Mouse (Mus musculus): ENCODE results near the gene Hoxb8. TPM values are rescaled to one million over a fixed set of nuclear protein-coding genes. Genes with fewer than 3 reads are reported as not detected.

Hoxb8 gene
- polyA plus RNA-seq, 1 experiment from 2014 or later: not detected

GRCm38 (mm10) chr11:96270996-96271540, 10.6 kb upstream of the Hoxb8 start, which contains the start of gene Hoxb9:
Hoxb9 (plus strand) TSS chr11:96271457.
- Histone ChIP-seq H3K4me2 (replicated peaks) (peak within 1 kb of the TSS; percentile 31), H3K4me3 (replicated peaks) (peak within 1 kb of the TSS; percentile 22), H3K9ac (no peak within 1 kb of the TSS), H3K4me1 (peaks cover 20% of the 10 kb centered on the region), H3K36me3 (no peaks in the 10 kb centered on the region), H3K27ac (replicated peaks) (no peak within 1 kb of the TSS), H3K27me3 (peaks cover 98% of the 10 kb centered on the region), H3K9me3 (replicated peaks) (no peaks in the 10 kb centered on the region)
- WGBS: 1% methylated on average over 40 of the region's 40 CpGs
- ATAC-seq (ENCODE audit: insufficient number of reproducible peaks, low FRiP score, low TSS enrichment, low read depth): no peak

GRCm38 (mm10) chr11:96271541-96272011, 10.1 kb upstream of the Hoxb8 start:
- Histone ChIP-seq H3K9ac (no peak overlapping the region), H3K4me3 (replicated peaks) (peak overlapping the region; percentile 22)

GRCm38 (mm10) chr11:96272024-96272921, 9.4 kb upstream of the Hoxb8 start:
- H3K4me1 ChIP-seq: peaks cover 20% of the 10 kb centered on the region
- H3K4me3 ChIP-seq (replicated peaks): peak overlapping the region; percentile 22
- peak overlapping the region; percentile 30; the same call in 1 of the 2 replicates for H3K4me2 ChIP-seq (replicated peaks)
- no peak for ATAC-seq (ENCODE audit: insufficient number of reproducible peaks, low FRiP score, low TSS enrichment, low read depth)
- H3K27me3 ChIP-seq: peaks cover 98% of the 10 kb centered on the region
- no peak overlapping the region for H3K9ac ChIP-seq
- no peak overlapping the region for H3K27ac ChIP-seq (replicated peaks)
- WGBS: under 1% methylated on average over 58 of the region's 58 CpGs
- H3K36me3 ChIP-seq: no peaks in the 10 kb centered on the region
- H3K9me3 ChIP-seq (replicated peaks): no peaks in the 10 kb centered on the region

More at GRCm38 (mm10) chr11:96271541-96272011, 10.1 kb upstream of the Hoxb8 start:
- Histone ChIP-seq H3K4me1 (peaks cover 20% of the 10 kb centered on the region), H3K36me3 (no peaks in the 10 kb centered on the region), H3K27me3 (peaks cover 98% of the 10 kb centered on the region), H3K4me2 (replicated peaks) (peak overlapping the region; percentile 31), H3K27ac (replicated peaks) (no peak overlapping the region), H3K9me3 (replicated peaks) (no peaks in the 10 kb centered on the region)
- WGBS: under 1% methylated on average over 52 of the region's 52 CpGs
- ATAC-seq (ENCODE audit: insufficient number of reproducible peaks, low FRiP score, low TSS enrichment, low read depth): no peak

DNA sequence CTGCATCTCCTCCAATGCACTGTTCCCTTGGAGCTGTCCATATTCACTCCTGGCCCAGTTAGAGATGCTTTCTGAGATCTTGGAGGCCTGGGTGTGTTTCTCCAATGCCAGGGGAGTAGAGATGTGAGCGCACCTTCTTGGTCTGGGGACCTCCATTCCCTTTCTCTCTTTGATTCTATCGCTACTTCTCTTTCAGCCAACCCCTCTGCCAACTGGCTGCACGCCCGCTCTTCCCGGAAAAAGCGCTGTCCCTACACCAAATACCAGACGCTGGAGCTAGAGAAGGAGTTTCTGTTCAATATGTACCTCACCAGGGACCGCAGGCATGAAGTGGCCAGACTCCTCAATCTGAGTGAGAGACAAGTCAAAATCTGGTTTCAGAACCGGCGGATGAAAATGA, 7.3 kb upstream of the Hoxb8 start:
- no peak for ATAC-seq (ENCODE audit: insufficient number of reproducible peaks, low FRiP score, low TSS enrichment, low read depth)
- H3K27me3 ChIP-seq: peaks cover 100% of the 10 kb centered on the region
- peaks cover 20% of the 10 kb centered on the region for H3K4me1 ChIP-seq
- H3K4me2 ChIP-seq (replicated peaks): no peak overlapping the region
- no peaks in the 10 kb centered on the region for H3K9me3 ChIP-seq (replicated peaks)
- 4% methylated on average over 10 of the region's 10 CpGs for WGBS
- H3K27ac ChIP-seq (replicated peaks): no peak overlapping the region
- no peak overlapping the region for H3K4me3 ChIP-seq (replicated peaks)
- H3K9ac ChIP-seq: no peak overlapping the region
- H3K36me3 ChIP-seq: no peaks in the 10 kb centered on the region

GRCm38 (mm10) chr11:96275896-96276295, 5.8 kb upstream of the Hoxb8 start:
- ATAC-seq (ENCODE audit: insufficient number of reproducible peaks, low FRiP score, low TSS enrichment, low read depth): no peak
- Histone ChIP-seq H3K9me3 (replicated peaks) (no peaks in the 10 kb centered on the region), H3K36me3 (no peaks in the 10 kb centered on the region), H3K27ac (replicated peaks) (no peak overlapping the region), H3K27me3 (peaks cover 100% of the 10 kb centered on the region), H3K4me2 (replicated peaks) (no peak overlapping the region), H3K4me3 (replicated peaks) (no peak overlapping the region), H3K4me1 (peaks cover 15% of the 10 kb centered on the region), H3K9ac (no peak overlapping the region)
- WGBS: 7% methylated on average over 4 of the region's 4 CpGs

DNA sequence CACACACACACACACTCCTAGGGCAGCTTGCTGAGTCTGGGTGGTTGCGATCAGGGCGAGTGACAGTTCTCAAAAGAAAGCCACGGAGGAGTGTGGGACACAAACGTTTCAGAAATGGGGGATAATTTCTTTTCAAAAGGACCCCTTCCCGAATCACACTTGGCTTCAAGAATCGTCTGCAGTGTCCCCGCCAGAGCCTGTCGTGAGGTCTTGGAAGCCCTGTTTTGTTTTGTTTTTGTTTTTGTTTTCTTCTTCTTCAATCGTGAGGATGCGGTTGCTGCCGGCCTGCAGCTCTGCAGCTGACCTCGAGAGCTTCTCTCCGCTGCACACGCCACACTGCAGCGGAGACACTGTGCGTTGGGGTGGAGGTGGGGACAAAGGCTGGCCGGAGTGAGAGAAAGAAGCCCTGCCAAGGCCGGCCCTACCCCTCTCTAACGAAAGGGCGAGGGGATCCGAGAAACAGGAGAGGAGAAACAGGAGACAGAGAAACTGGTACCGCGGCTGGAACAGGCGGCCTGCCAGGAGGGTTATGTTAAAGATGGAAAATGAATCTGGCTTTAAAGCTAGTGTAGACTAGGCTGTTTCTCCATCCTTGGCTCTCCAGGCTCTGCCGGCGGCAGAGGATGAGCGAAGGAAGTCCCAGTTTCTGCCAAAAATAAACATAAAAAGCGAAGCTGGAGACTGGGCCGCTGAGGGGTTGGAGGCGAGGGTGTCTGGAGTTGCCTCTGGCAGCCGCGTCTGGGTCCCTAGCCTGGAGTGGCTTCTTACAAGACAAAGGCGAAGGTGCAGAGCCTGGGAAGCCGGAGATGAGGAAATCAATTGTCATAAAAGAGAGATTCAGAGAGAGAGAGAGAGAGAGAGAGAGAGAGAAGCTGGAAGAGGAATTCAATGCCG, 4.3 kb upstream of the Hoxb8 start:
- Histone ChIP-seq H3K9ac (no peak overlapping the region), H3K27me3 (peaks cover 99% of the 10 kb centered on the region), H3K4me2 (replicated peaks) (no peak overlapping the region), H3K4me1 (peaks cover 1% of the 10 kb centered on the region), H3K36me3 (no peaks in the 10 kb centered on the region), H3K27ac (replicated peaks) (no peak overlapping the region), H3K4me3 (replicated peaks) (no peak overlapping the region), H3K9me3 (replicated peaks) (no peaks in the 10 kb centered on the region)
- WGBS: 2% methylated on average over 35 of the region's 35 CpGs
- no peak for ATAC-seq (ENCODE audit: insufficient number of reproducible peaks, low FRiP score, low TSS enrichment, low read depth)

DNA sequence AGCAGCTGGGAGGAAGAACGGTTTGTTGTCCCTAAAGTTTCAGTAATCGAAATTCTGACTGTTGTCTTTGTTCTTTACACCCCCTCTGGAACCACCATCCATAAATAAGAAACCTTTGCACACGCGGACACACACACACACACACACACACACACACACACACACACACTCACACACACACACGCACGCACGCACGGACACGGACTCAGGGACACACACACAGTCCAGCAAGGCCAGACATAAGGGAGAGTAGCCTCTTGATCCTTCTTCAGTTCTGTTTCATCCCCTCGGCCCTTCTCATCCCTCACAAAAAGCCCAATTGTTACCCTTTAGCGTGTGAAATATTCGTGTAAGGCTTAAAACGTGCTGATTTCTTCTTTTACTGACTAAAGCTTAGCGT, 3.4 kb upstream of the Hoxb8 start:
- Histone ChIP-seq H3K4me3 (replicated peaks) (no peak overlapping the region), H3K9me3 (replicated peaks) (no peaks in the 10 kb centered on the region), H3K4me2 (replicated peaks) (no peak overlapping the region), H3K9ac (no peak overlapping the region), H3K4me1 (0 out of 2 replicates have a peak, but pooled peaks cover 6% of the 10 kb centered on the region), H3K27ac (replicated peaks) (no peak overlapping the region), H3K27me3 (peaks cover 99% of the 10 kb centered on the region), H3K36me3 (no peaks in the 10 kb centered on the region)
- 10% methylated on average over 14 of the region's 14 CpGs for WGBS
- no peak for ATAC-seq (ENCODE audit: insufficient number of reproducible peaks, low FRiP score, low TSS enrichment, low read depth)

GRCm38 (mm10) chr11:96278773-96279172, 2.9 kb upstream of the Hoxb8 start:
- no peaks in the 10 kb centered on the region for H3K9me3 ChIP-seq (replicated peaks)
- ATAC-seq (ENCODE audit: insufficient number of reproducible peaks, low FRiP score, low TSS enrichment, low read depth): no peak
- H3K4me1 ChIP-seq: peaks cover 6% of the 10 kb centered on the region; the same call in 1 of the 2 replicates
- H3K27me3 ChIP-seq: peaks cover 99% of the 10 kb centered on the region
- H3K4me3 ChIP-seq (replicated peaks): no peak overlapping the region
- no peaks in the 10 kb centered on the region for H3K36me3 ChIP-seq
- no peak overlapping the region for H3K4me2 ChIP-seq (replicated peaks)
- no peak overlapping the region for H3K27ac ChIP-seq (replicated peaks)
- under 1% methylated on average over 9 of the region's 9 CpGs for WGBS
- H3K9ac ChIP-seq: no peak overlapping the region

DNA sequence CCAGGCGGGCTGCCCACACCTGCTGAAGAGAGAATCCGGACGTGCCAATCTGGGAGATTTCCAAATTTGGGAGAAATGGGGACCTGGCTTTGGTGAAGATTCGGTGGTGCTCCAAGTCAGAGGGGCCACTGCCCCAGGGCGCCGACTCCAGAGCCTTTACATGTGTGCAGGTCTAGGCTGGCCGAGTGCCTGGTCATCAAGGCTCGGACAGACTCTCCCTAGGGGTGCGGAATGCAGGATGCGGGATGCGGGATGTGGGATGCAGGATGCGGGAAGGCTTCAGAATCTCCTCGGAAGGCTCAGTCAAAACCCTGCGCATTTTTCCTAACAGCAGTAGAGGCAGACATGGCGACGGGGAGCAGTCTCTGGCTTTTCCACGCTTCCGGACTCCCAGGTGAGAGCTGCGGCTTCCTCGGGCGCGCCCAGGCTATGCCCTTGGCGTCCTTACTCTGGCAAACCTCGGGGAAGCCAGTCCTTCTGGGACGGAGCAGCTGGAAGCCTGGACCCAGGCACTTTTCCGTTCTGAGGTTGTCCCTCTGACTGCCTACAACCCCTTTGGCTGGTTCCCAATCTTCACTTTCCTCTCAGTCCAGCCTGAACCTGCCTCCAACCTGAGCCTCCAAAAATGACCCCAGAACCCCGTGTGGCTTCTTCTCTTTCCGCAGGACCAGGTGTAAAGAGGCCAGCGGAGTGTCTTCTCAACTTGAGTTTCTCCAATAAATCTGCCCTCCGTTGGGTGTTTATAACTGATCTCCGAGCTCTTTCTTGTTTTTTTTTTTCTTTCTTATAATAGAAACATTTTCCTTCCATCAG, 2.1 kb upstream of the Hoxb8 start:
- no peak for ATAC-seq (ENCODE audit: insufficient number of reproducible peaks, low FRiP score, low TSS enrichment, low read depth)
- Histone ChIP-seq H3K4me2 (replicated peaks) (no peak overlapping the region), H3K4me1 (peaks cover 14% of the 10 kb centered on the region), H3K9ac (no peak overlapping the region), H3K4me3 (replicated peaks) (no peak overlapping the region), H3K27ac (replicated peaks) (no peak overlapping the region), H3K36me3 (no peaks in the 10 kb centered on the region), H3K9me3 (replicated peaks) (no peaks in the 10 kb centered on the region), H3K27me3 (peaks cover 99% of the 10 kb centered on the region)
- WGBS: 3% methylated on average over 31 of the region's 31 CpGs
